Mouse (Mus musculus) kidney, adult 2 months (tissue): ENCODE measurements around the gene Gm20425.

ENCODE experiments used
- CTCF ChIP-seq: fragments of 200-500 bp; conservative IDR thresholded peaks from 2 replicates; pipeline ENCODE4 v1.5.1; 2011; ENCODE audit warnings: low read depth, mild to moderate bottlenecking, control low read depth, low read length, moderate library complexity, mixed read lengths; ENCODE audit not compliant: insufficient read depth, insufficient read length
- POLR2A ChIP-seq: fragments of 200-500 bp; IDR thresholded peaks from one replicate; pipeline ENCODE4 v1.6.1; 2011; ENCODE audit warnings: low read depth, low read length, control low read depth

- TF ChIP-seq CTCF (0 out of 2 replicates have a peak, but pooled peaks have one; percentile 15), POLR2A (no peak)
Measured at GRCm38 (mm10) chr9:103168046-103168445, 62.1 kb downstream of the Gm20425 start.
